Mouse (Mus musculus): ENCODE data around the gene Pbx3.

Pbx3 gene

DNA sequence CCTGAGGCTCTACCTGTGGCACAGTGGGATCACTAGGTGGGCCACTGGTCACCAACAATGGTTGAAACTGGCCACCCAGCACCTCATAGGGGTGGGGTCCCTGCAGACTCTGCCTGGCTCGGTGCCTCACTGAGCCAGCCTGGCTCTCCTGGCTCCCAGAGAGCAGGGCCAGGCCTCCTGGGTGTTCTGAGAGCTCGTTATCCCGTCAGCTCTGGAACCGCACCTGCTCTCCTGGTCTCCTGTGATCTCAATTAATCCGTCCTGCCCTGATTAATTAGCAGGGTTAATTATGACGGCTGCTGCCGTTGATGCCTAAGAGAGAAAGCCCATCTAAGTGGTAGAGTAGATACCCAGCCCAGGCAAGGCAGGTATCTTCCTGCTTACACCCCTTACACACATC lies 237.6 kb downstream of the Pbx3 start:
- no peak for DNase-seq

DNA sequence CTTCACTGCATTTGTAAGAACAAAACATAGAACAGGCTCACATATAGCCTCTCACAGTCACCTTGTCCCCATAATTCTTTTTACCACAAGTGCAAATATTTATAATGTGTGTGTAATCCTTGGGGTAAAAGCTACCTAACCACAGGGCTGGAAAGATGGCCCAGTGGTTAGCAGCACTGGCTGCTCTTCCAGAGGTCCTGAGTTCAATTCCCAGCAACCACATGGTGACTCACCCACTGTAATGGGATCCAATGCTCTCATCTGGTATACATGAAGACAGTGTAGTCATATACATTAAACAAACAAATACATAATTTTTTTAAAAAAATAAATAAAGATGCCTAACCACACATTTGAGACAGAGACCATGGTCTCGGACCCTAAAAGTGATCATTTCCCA lies 240.2 kb downstream of the Pbx3 start:
- DNase-seq = no peak

DNA sequence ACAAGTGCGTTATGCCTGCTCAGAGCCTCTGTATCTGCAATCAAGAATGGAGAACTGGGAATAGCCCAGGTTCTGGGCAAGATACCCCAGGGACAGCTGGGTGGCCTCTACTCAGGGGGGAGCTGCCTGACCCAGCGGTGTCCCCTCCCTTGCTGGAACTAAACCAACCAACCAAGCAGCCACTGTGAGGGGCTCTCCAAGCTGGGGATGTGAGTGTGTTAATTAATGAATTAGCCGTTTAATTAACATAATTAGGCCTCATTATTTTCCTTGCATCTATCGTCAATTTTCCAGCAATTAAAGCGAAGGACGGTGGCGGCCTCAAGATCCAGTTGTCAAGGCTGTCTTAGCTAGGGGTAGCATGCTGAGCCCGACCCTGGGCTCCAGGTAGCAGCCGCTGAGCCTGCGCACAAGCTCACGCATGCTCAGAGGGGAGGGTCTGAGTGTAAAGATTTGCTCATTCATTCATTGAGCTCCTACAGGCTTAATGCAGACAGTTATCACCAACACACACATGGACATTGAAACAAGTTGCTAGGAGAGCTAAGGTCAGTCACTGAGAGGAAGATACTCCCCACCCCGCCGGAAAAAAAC lies 243.2 kb downstream of the Pbx3 start:
- no peak for DNase-seq

DNA sequence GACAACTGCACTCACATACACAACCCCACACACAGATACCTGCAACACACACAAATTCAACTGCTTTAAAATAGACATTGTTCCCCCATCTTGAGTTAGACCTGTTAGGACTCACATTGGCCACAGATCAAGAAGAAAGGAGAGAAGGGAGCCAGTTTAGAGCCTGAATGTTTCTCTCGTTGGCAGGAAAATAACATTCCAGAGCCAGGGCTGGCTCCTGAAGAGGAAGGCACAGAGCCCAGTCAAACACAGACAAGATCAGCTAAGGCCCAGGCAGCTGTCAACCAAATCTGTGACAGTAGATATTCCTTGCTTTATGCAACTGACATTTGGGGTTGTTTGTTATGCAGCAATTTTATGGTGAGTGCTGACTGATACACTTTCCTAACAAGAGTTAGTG lies 245.1 kb downstream of the Pbx3 start:
- DNase-seq = no peak

DNA sequence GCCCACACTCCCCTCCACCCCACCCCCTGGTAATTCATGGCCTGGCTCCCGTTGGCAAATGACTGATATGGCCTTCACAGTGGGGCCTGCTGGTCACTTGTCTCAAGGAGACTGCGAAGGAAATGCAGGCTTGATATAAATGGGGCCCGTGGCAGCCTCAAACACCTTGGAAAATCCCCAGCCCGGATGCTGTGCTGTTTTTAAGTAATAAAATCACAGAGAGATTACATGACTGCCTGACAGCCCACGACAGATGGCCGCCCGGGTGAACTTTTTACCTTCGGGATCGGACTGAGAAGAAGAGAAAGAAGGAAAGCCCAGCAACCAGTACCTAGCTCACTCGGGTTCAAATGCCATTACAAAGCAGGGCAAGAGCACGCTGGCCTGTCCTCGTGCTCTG lies 249.0 kb downstream of the Pbx3 start:
- no peak for DNase-seq

Measured in lung, postnatal 4 days (tissue).